Mouse (Mus musculus): Measurements from ENCODE around the gene Aoc1. TPM values are rescaled to one million over a fixed set of nuclear protein-coding genes. Genes with fewer than 3 reads are reported as not detected.

The Aoc1 gene
- polyA plus RNA-seq, 1 experiment from 2014 or later: not detected

- Histone ChIP-seq H3K4me2 (no peak overlapping the region), H3K36me3 (no peaks in the 10 kb centered on the region), H3K9ac (replicated peaks) (no peak overlapping the region), H3K27me3 (no peaks in the 10 kb centered on the region), H3K9me3 (no peaks in the 10 kb centered on the region), H3K27ac (no peak overlapping the region), H3K4me3 (replicated peaks) (no peak overlapping the region), H3K4me1 (replicated peaks) (no peaks in the 10 kb centered on the region)
- ATAC-seq (ENCODE audit: insufficient number of reproducible peaks, insufficient read depth, low FRiP score, low TSS enrichment, low read depth): no peak
- WGBS: 48% methylated on average over 3 of the region's 3 CpGs
These were observed 39.3 kb downstream of the Aoc1 start for GRCm38 (mm10) chr6:48912033-48912432.

- ATAC-seq (ENCODE audit: insufficient number of reproducible peaks, insufficient read depth, low FRiP score, low TSS enrichment, low read depth): no peak
- no peaks in the 10 kb centered on the region for H3K36me3 ChIP-seq
- WGBS: 95% methylated on average over 2 of the region's 2 CpGs
- no peak overlapping the region for H3K9ac ChIP-seq (replicated peaks)
- H3K27ac ChIP-seq: no peak overlapping the region
- H3K4me1 ChIP-seq (replicated peaks): no peaks in the 10 kb centered on the region
- no peak overlapping the region for H3K4me2 ChIP-seq
- no peaks in the 10 kb centered on the region for H3K27me3 ChIP-seq
- H3K9me3 ChIP-seq: no peaks in the 10 kb centered on the region
- no peak overlapping the region for H3K4me3 ChIP-seq (replicated peaks)
These were observed 40.9 kb downstream of the Aoc1 start for GRCm38 (mm10) chr6:48913587-48913986.

GRCm38 (mm10) chr6:48929595-48929994, 56.9 kb downstream of the Aoc1 start, which contains the start of gene 1600015I10Rik:
1600015I10Rik (plus strand) TSS chr6:48929895.
- H3K9me3 ChIP-seq: no peaks in the 10 kb centered on the region
- H3K9ac ChIP-seq (replicated peaks): no peak within 1 kb of the TSS
- no peak for ATAC-seq (ENCODE audit: insufficient number of reproducible peaks, insufficient read depth, low FRiP score, low TSS enrichment, low read depth)
- no peaks in the 10 kb centered on the region for H3K4me1 ChIP-seq (replicated peaks)
- H3K27me3 ChIP-seq: 0 out of 2 replicates have a peak, but pooled peaks cover 3% of the 10 kb centered on the region
- no peak within 1 kb of the TSS for H3K27ac ChIP-seq
- H3K4me2 ChIP-seq: no peak within 1 kb of the TSS
- no peak within 1 kb of the TSS for H3K4me3 ChIP-seq (replicated peaks)
- no peaks in the 10 kb centered on the region for H3K36me3 ChIP-seq
- WGBS: 93% methylated on average over 5 of the region's 5 CpGs

GRCm38 (mm10) chr6:48949596-48949995, 76.9 kb downstream of the Aoc1 start:
- Histone ChIP-seq H3K9me3 (peaks cover under 1% of the 10 kb centered on the region), H3K9ac (replicated peaks) (no peak overlapping the region), H3K4me3 (replicated peaks) (no peak overlapping the region), H3K4me1 (replicated peaks) (no peaks in the 10 kb centered on the region), H3K4me2 (no peak overlapping the region), H3K27ac (no peak overlapping the region), H3K36me3 (no peaks in the 10 kb centered on the region), H3K27me3 (no peaks in the 10 kb centered on the region)
- no peak for ATAC-seq (ENCODE audit: insufficient number of reproducible peaks, insufficient read depth, low FRiP score, low TSS enrichment, low read depth)
- WGBS: 77% methylated on average over 2 of the region's 2 CpGs

- no peak overlapping the region for H3K27ac ChIP-seq
- no peaks in the 10 kb centered on the region for H3K9me3 ChIP-seq
- H3K4me1 ChIP-seq (replicated peaks): no peaks in the 10 kb centered on the region
- 87% methylated on average over 5 of the region's 5 CpGs for WGBS
- no peaks in the 10 kb centered on the region for H3K27me3 ChIP-seq
- no peak overlapping the region for H3K4me3 ChIP-seq (replicated peaks)
- no peaks in the 10 kb centered on the region for H3K36me3 ChIP-seq
- no peak for ATAC-seq (ENCODE audit: insufficient number of reproducible peaks, insufficient read depth, low FRiP score, low TSS enrichment, low read depth)
- no peak overlapping the region for H3K4me2 ChIP-seq
- H3K9ac ChIP-seq (replicated peaks): no peak overlapping the region
These were observed 78.0 kb downstream of the Aoc1 start for GRCm38 (mm10) chr6:48950676-48951075.

GRCm38 (mm10) chr6:48951630-48952029, 78.9 kb downstream of the Aoc1 start:
- no peak for ATAC-seq (ENCODE audit: insufficient number of reproducible peaks, insufficient read depth, low FRiP score, low TSS enrichment, low read depth)
- H3K9me3 ChIP-seq: no peaks in the 10 kb centered on the region
- 89% methylated on average over 6 of the region's 6 CpGs for WGBS

GRCm38 (mm10) chr6:48953220-48953619, 80.5 kb downstream of the Aoc1 start:
- Histone ChIP-seq H3K4me3 (replicated peaks) (no peak overlapping the region), H3K27ac (no peak overlapping the region), H3K4me1 (replicated peaks) (no peaks in the 10 kb centered on the region), H3K27me3 (no peaks in the 10 kb centered on the region), H3K4me2 (no peak overlapping the region), H3K9ac (replicated peaks) (no peak overlapping the region), H3K9me3 (no peaks in the 10 kb centered on the region), H3K36me3 (no peaks in the 10 kb centered on the region)
- 76% methylated on average over 5 of the region's 5 CpGs for WGBS
- ATAC-seq (ENCODE audit: insufficient number of reproducible peaks, insufficient read depth, low FRiP score, low TSS enrichment, low read depth): no peak

More at GRCm38 (mm10) chr6:48951630-48952029, 78.9 kb downstream of the Aoc1 start:
- no peak overlapping the region for H3K9ac ChIP-seq (replicated peaks)
- H3K36me3 ChIP-seq: no peaks in the 10 kb centered on the region
- no peaks in the 10 kb centered on the region for H3K27me3 ChIP-seq
- H3K4me1 ChIP-seq (replicated peaks): no peaks in the 10 kb centered on the region
- H3K4me2 ChIP-seq: no peak overlapping the region
- H3K4me3 ChIP-seq (replicated peaks): no peak overlapping the region
- H3K27ac ChIP-seq: no peak overlapping the region

GRCm38 (mm10) chr6:48954211-48954610, 81.5 kb downstream of the Aoc1 start:
- H3K4me3 ChIP-seq (replicated peaks): no peak overlapping the region
- WGBS: 81% methylated on average over 5 of the region's 5 CpGs
- H3K27me3 ChIP-seq: no peaks in the 10 kb centered on the region
- no peak overlapping the region for H3K9ac ChIP-seq (replicated peaks)
- ATAC-seq (ENCODE audit: insufficient number of reproducible peaks, insufficient read depth, low FRiP score, low TSS enrichment, low read depth): no peak
- no peak overlapping the region for H3K27ac ChIP-seq
- no peak overlapping the region for H3K4me2 ChIP-seq
- no peaks in the 10 kb centered on the region for H3K9me3 ChIP-seq
- no peaks in the 10 kb centered on the region for H3K4me1 ChIP-seq (replicated peaks)
- no peaks in the 10 kb centered on the region for H3K36me3 ChIP-seq

- no peak overlapping the region for H3K9ac ChIP-seq (replicated peaks)
- H3K9me3 ChIP-seq: no peaks in the 10 kb centered on the region
- ATAC-seq (ENCODE audit: insufficient number of reproducible peaks, insufficient read depth, low FRiP score, low TSS enrichment, low read depth): no peak
- no peaks in the 10 kb centered on the region for H3K27me3 ChIP-seq
- H3K4me1 ChIP-seq (replicated peaks): no peaks in the 10 kb centered on the region
- no peak overlapping the region for H3K27ac ChIP-seq
- WGBS: 37% methylated on average over 1 of the region's 1 CpGs
- H3K4me2 ChIP-seq: no peak overlapping the region
- no peaks in the 10 kb centered on the region for H3K36me3 ChIP-seq
- H3K4me3 ChIP-seq (replicated peaks): no peak overlapping the region
These were observed 82.2 kb downstream of the Aoc1 start for GRCm38 (mm10) chr6:48954946-48955345.

- Histone ChIP-seq H3K9ac (replicated peaks) (no peak overlapping the region), H3K4me3 (replicated peaks) (no peak overlapping the region), H3K4me2 (no peak overlapping the region), H3K36me3 (no peaks in the 10 kb centered on the region), H3K27me3 (no peaks in the 10 kb centered on the region), H3K9me3 (no peaks in the 10 kb centered on the region), H3K4me1 (replicated peaks) (no peaks in the 10 kb centered on the region), H3K27ac (no peak overlapping the region)
- no peak for ATAC-seq (ENCODE audit: insufficient number of reproducible peaks, insufficient read depth, low FRiP score, low TSS enrichment, low read depth)
- WGBS: 90% methylated on average over 4 of the region's 4 CpGs
These were observed 84.1 kb downstream of the Aoc1 start for GRCm38 (mm10) chr6:48956785-48957184.

- no peak for ATAC-seq (ENCODE audit: insufficient number of reproducible peaks, insufficient read depth, low FRiP score, low TSS enrichment, low read depth)
- no peaks in the 10 kb centered on the region for H3K36me3 ChIP-seq
- no peaks in the 10 kb centered on the region for H3K4me1 ChIP-seq (replicated peaks)
- no peaks in the 10 kb centered on the region for H3K9me3 ChIP-seq
- H3K4me2 ChIP-seq: no peak overlapping the region
- no peak overlapping the region for H3K9ac ChIP-seq (replicated peaks)
- H3K4me3 ChIP-seq (replicated peaks): no peak overlapping the region
- H3K27me3 ChIP-seq: no peaks in the 10 kb centered on the region
- no peak overlapping the region for H3K27ac ChIP-seq
- 76% methylated on average over 1 of the region's 1 CpGs for WGBS
These were observed 85.4 kb downstream of the Aoc1 start for GRCm38 (mm10) chr6:48958053-48958452.

Measured in limb, embryonic 12.5 days (tissue).